Mouse (Mus musculus) large intestine, adult 2 months (tissue): ENCODE results near the gene Ptprm. TPM values are rescaled to one million over a fixed set of nuclear protein-coding genes. Genes with fewer than 3 reads are reported as not detected.

ENCODE experiments used
- DNase-seq: peaks from one replicate; pipeline ENCODE4 v3.0.0-alpha.2; 2012; ENCODE audit warnings: low read depth, low spot score
- WGBS: fragments of 180-500 bp; shearing (Covaris S2); methylation state at CpG from one replicate; pipeline ENCODE4 v1.1.7; 2018; 5-methylcytosine and 5-hydroxymethylcytosine counted together
- polyA plus RNA-seq: library from polyadenylated mRNA; depleted of rRNA; stranded (reverse); fragments of >200 nt; gene quantifications from 2 replicates; pipeline ENCODE4 v1.2.3, GENCODE M21; 2012

The Ptprm gene
- polyA plus RNA-seq, 1 experiment, result 2.6 TPM

- WGBS, result 73% methylated on average over 7 of the region's 7 CpGs
These were observed 183.6 kb downstream of the Ptprm start for GRCm38 (mm10) chr17:67170696-67171095.

GRCm38 (mm10) chr17:67165876-67166275 is 188.4 kb downstream of the Ptprm start:
- no peak for DNase-seq
- WGBS, result 62% methylated on average over 2 of the region's 2 CpGs

More at GRCm38 (mm10) chr17:67170696-67171095, 183.6 kb downstream of the Ptprm start:
- no peak for DNase-seq

- 72% methylated on average over 8 of the region's 8 CpGs for WGBS
- DNase-seq, result no peak
These were observed 194.6 kb downstream of the Ptprm start for GRCm38 (mm10) chr17:67159611-67160010.

- DNase-seq, result no peak
- 87% methylated on average over 7 of the region's 7 CpGs for WGBS
These were observed 197.0 kb downstream of the Ptprm start for GRCm38 (mm10) chr17:67157089-67157752.

- WGBS, result 82% methylated on average over 3 of the region's 3 CpGs
- DNase-seq, result no peak
These were observed 202.0 kb downstream of the Ptprm start for GRCm38 (mm10) chr17:67152218-67152617.

GRCm38 (mm10) chr17:67150441-67150840 is 203.8 kb downstream of the Ptprm start:
- 61% methylated on average over 2 of the region's 2 CpGs for WGBS

GRCm38 (mm10) chr17:67142183-67142756 is 212.0 kb downstream of the Ptprm start:
- 70% methylated on average over 4 of the region's 4 CpGs for WGBS
- DNase-seq, result no peak

More at GRCm38 (mm10) chr17:67150441-67150840, 203.8 kb downstream of the Ptprm start:
- DNase-seq, result no peak

- DNase-seq, result no peak
- 45% methylated on average over 1 of the region's 1 CpGs for WGBS
These were observed 213.8 kb downstream of the Ptprm start for GRCm38 (mm10) chr17:67140502-67140901.

GRCm38 (mm10) chr17:67138981-67139380 is 215.3 kb downstream of the Ptprm start:
- no peak for DNase-seq
- WGBS, result 63% methylated on average over 12 of the region's 12 CpGs

GRCm38 (mm10) chr17:67136876-67137275 is 217.4 kb downstream of the Ptprm start:
- 88% methylated on average over 7 of the region's 7 CpGs for WGBS
- no peak for DNase-seq

GRCm38 (mm10) chr17:67136421-67136820 is 217.8 kb downstream of the Ptprm start:
- DNase-seq, result no peak
- 60% methylated on average over 8 of the region's 8 CpGs for WGBS

- whole genome bisulfite sequencing, result 88% methylated on average over 4 of the region's 4 CpGs
- DNase-seq, result no peak
These were observed 220.0 kb downstream of the Ptprm start for GRCm38 (mm10) chr17:67134235-67134634.

- 19% methylated on average over 13 of the region's 13 CpGs for WGBS
- no peak for DNase-seq
These were observed 220.7 kb downstream of the Ptprm start for GRCm38 (mm10) chr17:67133440-67134103.

- WGBS, result 92% methylated on average over 4 of the region's 4 CpGs
These were observed 221.2 kb downstream of the Ptprm start for GRCm38 (mm10) chr17:67133026-67133425.

GRCm38 (mm10) chr17:67127530-67127929 is 226.7 kb downstream of the Ptprm start:
- 70% methylated on average over 7 of the region's 7 CpGs for WGBS
- no peak for DNase-seq

More at GRCm38 (mm10) chr17:67133026-67133425, 221.2 kb downstream of the Ptprm start:
- no peak for DNase-seq

GRCm38 (mm10) chr17:67125596-67125995 is 228.7 kb downstream of the Ptprm start:
- DNase-seq, result no peak
- 70% methylated on average over 4 of the region's 4 CpGs for WGBS

- DNase-seq, result no peak
- WGBS, result 58% methylated on average over 5 of the region's 5 CpGs
These were observed 230.0 kb downstream of the Ptprm start for GRCm38 (mm10) chr17:67124294-67124693.

- WGBS, result 52% methylated on average over 5 of the region's 5 CpGs
- no peak for DNase-seq
These were observed 230.5 kb downstream of the Ptprm start for GRCm38 (mm10) chr17:67123722-67124121.

GRCm38 (mm10) chr17:67120863-67121262 is 233.4 kb downstream of the Ptprm start:
- whole genome bisulfite sequencing, result 73% methylated on average over 5 of the region's 5 CpGs
- no peak for DNase-seq

GRCm38 (mm10) chr17:67118676-67119340 is 235.4 kb downstream of the Ptprm start:
- WGBS, result 65% methylated on average over 7 of the region's 7 CpGs
- no peak for DNase-seq
